Mouse (Mus musculus) megakaryocyte, embryonic 14.5 days (primary cell): Measurements from ENCODE around the gene Colca2.

Source experiments
- FLI1 ChIP-seq: IDR thresholded peaks from 2 replicates; pipeline ENCODE4 v1.6.1; 2012; ENCODE audit warnings: low read length, inconsistent platforms, mixed read lengths
- GATA1 ChIP-seq: IDR thresholded peaks from 3 replicates; pipeline ENCODE4 v1.6.1; 2012; ENCODE audit warnings: mixed read lengths, low read length, inconsistent platforms, borderline replicate concordance

- TF ChIP-seq GATA1 (no peak), FLI1 (no peak)
Measured at GRCm38 (mm10) chr9:51310515-51310914, 32.1 kb upstream of the Colca2 start.
